Mouse (Mus musculus): ENCODE measurements at regions not wholly inside any gene's neighbourhood (a gene's known extent, or its start where the extent isn't known, plus 50 kb on each side); places are given as distances from the start of the nearest gene placed in this dataset.

GRCm38 (mm10) chr5:76078485-76078884 lies 61.6 kb upstream of the Srd5a3 start:
- TF ChIP-seq CTCF (IDR thresholded peaks at IDR 0.05) (no peak), POLR2A (IDR thresholded peaks at IDR 0.05; ENCODE audit: insufficient read depth, low read depth, low read length) (no peak)

Data from heart, adult 2 months (tissue).